Mouse (Mus musculus) spleen, postnatal 4 days (tissue): ENCODE measurements around the gene Yif1b.
"Not testable (repeated sequence)": the region's sequence is repeated elsewhere in the genome, so short reads cannot be mapped to it uniquely, and the experiment has no call there.

ENCODE experiments used
- DNase-seq, 2 experiments: peaks; one replicate each; pipeline ENCODE4 v3.0.0; 2022; ENCODE audit warnings: low spot score in 2 of 2

Gene Yif1b

DNA sequence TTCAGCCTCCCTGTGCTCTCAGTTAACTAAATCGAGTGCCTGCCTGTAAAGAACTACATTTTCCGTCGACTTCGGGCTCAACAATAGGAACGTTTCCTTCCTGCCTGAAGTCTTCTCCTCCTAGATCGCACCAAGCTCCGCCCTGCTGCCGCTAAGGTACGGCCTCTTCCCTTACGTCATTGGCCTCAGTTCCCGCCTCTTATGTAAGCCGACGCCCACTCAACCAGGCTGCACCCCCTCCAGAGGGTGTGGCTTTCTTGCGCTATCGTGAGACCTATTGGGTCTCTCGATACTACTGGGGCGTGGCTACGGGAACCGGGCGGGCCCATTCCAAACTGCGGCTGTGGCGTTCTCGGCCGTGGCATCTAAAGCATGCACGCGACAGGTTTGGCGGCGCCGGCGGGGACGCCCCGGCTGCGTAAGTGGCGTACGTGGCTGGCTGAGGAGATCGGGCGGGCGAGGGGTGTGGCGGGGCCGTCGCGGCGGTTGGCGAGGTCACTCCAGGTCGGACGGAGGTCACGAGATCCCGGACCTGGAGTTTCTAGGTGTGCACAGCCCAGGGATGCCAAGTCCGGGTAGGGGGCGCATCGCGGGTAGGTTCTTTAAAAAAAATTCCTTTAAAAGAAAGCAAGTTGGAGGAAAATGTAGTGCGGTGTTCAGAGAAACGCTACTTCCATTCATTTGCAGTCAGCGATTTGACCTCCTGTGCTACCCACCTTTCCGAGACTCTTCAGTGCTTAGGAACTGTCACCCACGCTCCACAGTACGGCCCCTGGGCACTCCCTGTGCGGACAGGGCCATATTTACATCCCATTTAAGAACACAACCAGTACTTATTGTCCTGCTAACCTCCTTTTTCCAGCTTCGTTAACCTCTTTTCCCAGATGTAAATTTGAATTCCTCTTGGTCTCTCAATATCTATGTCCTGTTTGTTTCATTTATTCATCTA is at the start of gene Yif1b:
Yif1b (plus strand) TSS at position 311 of the 949 bp plus-strand sequence.
- peak; percentile 98 to 99 for DNase-seq

DNA sequence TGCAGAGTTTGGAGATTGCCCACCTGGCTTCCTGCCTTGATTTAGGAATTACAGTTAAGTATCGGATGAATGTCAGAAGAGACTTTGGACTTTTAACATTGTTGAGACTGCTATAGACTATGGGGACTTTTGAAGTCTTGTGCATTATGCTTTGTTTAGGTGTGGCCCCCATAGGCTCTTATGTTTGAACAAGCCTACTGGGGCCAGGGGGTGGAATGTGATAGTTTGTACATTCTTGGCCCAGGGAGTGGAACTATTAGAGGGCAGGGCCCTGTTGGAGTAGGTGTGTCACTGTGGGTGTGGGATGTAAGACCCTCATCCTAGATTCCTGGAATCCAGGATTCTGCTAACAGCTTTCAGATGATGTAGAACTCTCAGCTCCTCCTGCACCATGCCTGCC is 43.9 kb upstream of the Yif1b start:
- not testable (repeated sequence) for DNase-seq

DNA sequence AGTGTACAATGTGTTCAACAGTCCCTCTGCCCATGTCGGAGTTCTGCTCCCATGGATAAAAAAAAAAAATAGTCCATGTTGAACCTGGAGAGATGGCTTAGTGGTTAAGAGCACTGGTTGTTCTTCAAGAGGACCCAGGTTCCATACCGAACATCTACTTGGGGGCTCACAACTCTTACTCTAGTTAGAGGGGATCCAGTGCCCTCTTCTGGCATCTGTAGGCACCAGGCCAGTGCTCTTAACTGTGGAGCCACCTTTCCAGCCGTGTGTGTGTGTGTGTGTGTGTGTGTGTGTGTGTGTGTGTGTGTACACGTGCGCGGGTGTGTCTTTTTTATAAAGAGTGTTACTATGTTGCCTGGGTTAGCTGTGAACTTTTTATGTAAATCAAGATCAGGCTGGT is 35.6 kb upstream of the Yif1b start:
- no peak for DNase-seq

DNA sequence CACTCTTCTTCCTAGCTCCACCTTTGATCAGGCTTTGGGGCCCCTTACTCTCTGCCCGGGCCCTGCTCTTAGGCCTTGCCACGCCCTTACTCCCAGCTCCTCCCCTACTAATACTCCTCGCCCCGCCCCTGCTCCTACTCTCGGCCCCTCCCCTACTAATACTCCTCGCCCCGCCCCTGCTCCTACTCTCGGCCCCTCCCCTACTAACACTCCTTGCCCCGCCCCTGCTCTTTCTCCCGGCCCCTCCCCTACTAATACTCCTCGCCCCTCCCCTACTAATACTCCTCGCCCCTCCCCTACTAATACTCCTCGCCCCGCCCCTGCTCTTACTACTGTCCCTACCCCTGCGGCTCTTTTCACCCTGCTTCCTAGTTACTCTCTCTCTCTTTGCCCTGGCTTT is 27.1 kb upstream of the Yif1b start:
- DNase-seq = peak; percentile 62 to 70

DNA sequence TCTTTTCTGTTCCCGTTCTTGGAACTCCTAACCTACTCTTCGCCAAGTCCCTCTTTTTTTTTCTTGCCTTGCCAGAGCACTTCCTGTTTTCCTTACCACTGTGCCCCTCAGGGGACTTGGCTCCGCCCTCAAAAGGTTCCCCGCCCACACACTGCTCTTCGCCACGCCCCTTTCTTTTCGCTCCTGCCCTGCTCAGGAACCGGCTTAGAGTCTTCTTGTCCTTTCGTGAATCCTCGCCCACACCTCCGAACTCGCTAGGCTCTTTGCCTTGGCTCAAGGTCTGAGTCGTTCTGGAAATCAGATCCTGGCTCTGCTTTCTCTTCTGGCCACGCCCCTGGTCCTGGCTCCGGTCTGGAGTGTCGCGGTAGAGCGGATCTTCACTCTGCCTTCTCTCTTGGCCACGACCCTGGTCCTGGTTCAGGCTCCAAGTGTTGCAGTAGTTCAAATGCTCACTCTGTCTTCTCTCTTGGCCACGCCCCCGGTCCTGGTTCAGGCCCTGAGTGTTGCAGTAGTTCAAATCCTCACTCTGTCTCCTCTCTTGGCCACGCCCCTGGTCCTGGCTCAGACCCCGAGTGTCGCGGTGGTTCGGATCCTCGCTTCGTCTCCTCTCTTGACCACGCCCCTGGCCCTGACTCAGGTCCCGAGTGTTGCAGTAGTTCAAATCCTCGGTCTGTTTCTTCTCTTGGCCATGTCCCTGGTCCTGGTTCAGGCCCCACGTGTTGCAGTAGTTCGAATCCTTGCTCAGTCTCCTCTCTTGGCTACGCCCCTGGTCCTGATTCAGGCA is 26.5 kb upstream of the Yif1b start:
- DNase-seq = peak; percentile 85 to 88

DNA sequence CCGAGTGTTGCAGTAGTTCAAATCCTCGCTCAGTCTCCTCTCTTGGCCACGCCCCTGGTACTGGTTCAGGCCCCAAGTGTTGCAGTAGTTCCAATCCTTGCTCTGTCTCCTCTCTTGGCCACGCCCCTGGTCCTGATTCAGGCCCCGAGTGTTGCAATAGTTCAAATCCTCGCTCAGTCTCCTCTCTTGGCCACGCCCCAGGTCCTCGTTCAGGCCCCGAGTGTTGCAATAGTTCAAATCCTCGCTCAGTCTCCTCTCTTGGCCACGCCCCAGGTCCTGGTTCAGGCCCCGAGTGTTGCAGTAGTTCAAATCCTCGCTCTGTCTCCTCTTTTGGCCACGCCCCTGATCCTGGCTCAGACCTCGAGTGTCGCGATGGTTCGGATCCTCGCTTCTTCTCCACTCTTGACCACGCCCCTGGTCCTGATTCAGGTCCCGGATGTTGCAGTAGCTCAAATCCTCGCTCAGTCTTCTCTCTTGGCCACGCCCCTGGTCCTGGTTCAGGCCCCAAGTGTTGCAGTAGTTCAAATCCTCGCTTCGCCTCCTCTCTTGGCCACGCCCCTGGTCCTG is 25.8 kb upstream of the Yif1b start:
- no peak for DNase-seq

DNA sequence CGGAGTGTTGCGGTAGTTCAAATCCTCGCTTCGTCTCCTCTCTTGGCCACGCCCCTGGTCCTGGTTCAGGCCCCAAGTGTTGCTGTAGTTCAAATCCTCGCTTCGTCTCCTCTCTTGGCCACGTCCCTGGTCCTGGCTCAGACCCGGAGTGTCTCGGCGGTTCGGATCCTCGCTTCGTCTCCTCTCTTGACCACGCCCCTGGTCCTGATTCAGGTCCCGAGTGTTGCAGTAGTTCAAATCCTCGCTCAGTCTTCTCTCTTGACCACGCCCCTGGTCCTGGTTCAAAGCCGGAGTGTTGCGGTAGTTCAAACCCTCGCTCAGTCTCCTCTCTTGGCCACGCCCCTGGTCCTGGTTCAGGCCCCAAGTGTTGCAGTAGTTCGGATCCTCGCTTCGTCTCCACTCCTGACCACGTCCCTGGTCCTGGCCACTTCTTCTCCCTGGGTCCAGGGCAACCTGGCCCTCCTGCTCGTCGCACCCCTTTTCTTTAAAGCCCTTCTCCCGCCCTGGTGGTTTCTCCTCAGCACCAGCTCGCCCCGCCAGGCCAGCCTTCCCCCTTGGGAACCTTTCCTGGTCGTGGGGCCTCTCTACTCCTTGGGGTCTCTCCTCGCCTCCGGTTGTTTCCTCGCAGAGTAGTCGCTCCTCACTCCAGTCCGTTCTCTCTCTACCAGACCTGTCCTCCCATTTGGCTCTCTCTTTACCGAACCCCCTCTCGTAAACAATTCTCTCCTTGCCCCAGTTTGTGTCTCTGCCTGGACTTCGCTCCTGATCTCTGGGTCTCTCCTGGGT is 25.2 kb upstream of the Yif1b start:
- not testable (repeated sequence) for DNase-seq

DNA sequence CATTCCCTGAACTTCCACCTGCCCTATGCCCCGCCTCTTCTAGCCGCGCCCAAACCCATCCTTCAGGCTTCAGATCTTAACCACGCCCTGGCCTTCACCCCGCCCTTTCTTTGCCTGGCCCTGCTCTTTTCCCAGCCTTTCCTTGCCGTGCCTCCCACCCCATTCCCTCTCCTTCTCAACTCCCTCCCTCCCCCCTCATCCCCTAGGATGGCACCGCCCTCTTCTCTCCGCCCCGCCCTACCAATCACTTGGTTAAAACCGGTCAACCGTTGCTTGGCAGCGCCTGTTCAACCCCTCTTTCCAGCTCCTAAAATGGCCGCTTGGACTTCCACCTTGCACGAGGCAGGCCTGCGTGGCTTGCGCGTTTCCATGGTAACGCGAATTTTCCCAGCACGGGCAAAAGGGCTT is 24.4 kb upstream of the Yif1b start, which contains the start of gene Catsperg1:
Catsperg1 (minus strand) TSS at position 361 of the 408 bp plus-strand sequence.
- DNase-seq = no peak

DNA sequence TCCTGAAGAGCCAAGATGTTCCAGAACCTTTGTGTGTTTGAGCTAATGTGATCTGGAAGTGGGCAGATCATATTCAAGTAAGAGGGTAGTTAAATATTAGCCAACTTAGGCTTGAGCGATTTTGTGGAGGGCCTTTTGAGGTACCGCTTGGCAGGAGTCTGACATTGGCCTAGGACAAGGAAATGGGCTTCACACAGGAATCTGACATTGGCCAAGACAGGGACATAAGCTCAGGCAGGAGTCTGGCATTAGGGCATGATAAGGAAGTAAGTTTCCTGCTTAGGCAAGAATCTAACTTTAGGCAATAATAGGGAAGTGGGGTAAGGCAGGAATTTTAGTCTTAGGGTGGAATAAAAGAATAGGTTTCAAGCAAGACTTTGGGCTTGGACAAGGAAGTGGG is 23.9 kb upstream of the Yif1b start:
- no peak for DNase-seq

DNA sequence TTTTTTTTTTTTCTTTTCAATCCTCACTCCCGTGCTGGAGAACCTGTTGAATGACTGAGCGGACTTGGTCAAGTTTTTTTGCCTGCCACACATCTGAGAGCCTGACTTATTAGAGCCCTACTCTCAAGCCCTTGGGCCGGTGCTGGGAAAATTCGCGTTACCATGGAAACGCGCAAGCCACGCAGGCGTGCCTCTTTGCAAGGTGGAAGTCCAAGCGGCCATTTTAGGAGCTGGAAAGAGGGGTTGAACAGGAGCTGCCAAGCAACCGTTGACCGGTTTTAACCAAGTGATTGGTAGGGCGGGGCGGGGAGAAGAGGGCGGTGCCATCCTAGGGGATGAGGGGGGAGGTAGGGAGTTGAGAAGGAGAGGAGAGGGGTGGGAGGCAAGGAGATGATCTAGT is 23.3 kb upstream of the Yif1b start:
- DNase-seq = no peak

DNA sequence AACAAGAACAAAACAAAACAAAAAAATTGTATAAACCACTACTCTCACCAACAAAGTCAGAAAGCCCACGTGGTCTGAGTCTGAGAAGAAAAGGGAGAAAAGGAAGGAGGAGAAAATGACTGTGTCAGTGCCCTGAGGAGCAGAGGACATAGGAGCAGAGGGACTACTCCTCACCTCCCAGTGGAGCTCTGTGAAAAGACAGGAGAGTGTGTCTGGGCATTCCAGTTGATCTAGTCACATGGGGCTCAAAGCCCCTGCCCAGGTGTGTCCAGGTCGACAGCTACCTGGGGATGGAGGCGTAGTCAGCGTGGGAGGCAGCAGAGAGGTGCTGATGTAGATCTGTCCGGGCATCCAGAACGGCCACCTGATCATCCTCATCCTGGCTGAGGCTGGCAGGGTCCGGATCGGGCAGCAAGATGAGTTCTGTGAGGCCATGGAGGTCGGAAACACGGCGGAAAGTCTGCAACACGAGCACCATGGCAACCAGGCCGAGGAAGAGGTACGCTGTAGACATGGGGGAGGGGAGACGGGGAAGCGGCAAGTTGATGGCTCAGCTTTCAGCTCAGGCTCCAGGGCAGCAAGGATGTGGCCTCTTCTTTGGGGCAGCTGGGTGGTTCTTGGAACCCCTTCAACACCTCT is 13.3 kb upstream of the Yif1b start:
- no peak for DNase-seq

DNA sequence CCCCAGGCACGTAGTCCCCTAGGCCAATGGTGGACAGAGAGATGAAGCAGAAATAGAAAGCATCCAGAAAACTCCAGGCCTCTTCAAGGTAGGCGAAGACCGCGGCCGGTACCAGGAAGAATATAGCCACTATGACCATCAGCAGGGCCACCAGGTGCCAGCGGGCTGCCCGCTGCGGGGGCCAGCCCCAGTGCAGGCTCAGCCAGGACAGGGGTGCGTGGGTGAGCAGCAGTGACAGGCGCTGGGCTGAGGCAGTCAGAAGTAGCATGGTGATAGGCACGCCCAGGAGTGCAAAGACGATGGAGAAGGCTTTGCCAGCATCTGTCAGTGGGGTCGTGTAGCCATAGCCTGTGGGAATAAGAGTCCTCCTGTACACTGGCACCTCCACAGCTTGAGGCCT is 12.6 kb upstream of the Yif1b start:
- DNase-seq = no peak

DNA sequence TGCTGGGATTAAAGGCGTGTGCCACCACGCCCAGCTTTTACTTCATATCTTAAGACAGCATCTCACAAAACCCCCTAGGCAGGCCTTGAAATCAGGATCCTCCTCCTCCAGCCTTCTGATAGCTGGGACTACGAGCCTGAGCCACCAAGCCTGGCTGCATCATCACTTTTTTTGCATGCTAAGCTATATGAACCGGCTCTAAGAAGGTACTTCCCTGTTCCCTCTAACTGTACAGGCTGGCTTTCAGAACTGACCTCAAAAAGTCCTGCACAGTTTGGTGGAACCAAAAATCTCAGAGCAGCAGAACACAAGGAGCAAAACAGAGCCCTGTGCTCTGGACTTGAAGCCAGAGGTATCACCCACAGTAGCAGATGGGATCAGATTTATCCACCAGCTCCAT is 9.9 kb upstream of the Yif1b start:
- DNase-seq = no peak

DNA sequence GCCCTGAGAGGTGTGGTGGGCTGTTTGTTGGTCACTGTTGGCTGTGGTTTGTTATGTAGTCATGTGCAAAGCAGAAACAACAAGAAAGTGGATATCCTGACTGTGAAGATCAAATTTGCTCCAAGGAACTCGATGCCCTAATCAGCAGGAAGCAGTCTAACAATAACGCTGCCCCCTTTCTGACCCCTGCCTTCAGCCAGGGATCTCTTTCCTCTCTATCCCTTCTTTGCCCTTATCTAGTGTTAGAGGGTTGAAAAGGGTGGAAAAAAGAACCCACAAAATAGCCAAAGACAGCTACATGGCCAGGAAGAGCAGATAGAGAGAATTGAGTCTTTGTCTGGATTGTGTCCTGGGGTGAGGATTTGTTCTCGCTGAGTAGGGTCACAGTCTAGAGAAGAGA is 7.6 kb upstream of the Yif1b start:
- DNase-seq = no peak

DNA sequence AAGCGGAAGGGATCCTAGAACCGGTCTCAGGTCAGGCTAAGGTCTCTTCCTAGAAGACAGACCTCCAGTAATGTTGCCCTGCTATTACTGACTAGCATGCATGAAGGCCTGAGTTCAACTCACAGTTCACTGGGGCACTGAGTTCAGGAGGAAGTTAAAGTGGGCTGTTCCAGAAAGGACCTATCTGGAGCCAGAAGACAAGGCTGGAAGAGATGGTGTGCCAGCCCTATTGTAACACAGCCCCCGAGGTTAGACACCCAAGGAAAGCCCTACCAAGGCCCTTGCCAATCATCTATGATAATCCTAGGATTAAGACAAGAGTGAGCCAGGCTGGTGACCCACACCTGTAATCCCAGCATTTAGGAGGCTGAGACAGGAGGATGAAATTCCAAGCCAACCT is 6.6 kb upstream of the Yif1b start:
- DNase-seq = no peak

DNA sequence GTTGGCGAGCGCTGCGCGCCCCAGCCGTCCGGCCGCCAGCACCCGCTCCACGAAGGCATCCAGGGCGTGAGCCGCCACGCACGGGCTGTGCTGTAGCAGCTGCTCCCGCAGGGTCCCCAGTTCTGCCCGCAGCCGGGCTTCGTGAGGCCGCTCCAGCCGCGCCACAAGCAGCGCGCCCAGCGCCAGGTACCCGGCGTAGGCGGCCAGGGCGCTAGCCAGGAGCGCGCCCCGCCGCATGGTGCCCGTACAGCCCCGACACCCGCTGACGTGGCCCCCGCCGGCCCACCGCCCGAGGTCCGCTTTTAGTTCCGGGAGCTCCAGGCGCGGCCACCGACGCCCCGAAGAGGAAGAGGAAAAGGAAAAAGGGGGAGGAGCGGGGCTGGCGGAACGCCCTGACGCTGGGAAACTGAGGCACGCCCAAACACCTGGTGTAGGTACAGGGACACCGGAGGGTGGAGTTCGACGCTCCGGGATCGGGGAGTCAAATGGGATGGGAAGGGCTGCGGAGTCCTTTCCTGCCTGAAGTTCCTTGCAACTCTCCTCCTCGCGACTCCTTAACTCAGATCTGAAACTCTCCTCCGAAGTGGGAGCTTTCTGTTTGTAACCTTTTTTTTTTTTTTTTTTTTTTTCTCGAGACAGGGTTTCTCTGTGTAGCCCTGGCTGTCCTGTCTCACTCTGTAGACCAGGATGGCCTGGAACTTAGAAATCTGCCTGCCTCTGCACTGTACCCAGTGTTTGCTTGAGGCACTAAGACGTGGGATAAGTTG is 5.7 kb upstream of the Yif1b start, which contains the start of gene Kcnk6:
Kcnk6 (minus strand) TSS at position 269 of the 767 bp plus-strand sequence.
- peak; percentile 30 to 74 for DNase-seq

DNA sequence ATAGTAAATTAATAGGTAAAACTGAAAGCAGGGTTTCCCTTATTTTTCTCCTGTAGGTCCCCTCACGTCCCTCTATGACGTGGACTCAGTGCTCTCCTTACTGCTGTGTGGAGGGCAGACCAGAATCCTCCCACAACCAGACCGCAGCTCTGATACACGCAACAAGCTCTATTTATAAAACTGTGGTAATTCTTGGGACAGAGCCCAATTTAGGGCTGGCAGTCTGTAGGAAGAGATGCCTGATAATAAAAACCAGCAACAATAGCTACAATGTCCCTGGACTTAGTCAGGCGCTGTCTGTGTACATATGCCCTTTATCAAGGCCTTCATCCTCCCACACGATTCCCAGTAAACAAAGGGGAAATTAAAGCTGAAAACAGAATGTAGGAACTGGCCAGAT is 4.4 kb upstream of the Yif1b start:
- no peak for DNase-seq

DNA sequence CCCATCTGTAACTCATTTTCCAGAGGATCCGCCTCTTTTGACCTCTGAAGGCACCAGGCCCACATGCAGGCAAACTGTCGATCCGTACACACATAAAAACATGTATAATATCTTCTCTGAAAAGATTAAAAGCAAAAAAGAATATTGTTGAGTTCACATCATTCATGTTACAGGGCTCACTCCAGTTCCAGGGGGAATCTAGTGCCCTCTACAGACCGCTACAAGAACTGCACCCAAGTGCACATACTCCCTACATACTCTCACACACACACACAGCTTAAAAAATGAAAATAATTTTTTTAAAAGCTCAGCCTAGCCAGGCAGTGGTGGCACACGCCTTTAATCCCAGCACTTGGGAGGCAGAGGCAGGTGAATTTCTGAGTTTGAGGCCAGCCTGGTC is 3.5 kb upstream of the Yif1b start:
- DNase-seq = no peak

DNA sequence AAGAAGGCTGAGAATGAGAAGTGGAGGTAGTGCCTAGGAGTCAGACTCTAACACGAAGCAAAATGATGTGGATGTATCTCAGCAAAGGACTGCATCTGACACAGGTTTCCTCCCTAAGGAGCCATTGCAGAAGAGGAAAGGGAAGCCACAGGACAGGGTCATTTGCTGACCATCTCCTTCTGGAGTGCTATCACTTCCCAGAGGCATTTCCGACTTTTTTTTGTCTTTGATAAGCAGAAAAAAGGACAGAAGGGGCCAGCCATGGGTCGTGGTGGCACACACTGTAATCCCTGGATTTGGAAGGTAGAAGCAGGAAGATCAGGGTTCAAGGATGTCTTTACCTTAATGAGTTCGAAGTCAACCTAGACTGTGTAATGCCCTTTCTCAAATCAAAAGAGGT is 1.5 kb upstream of the Yif1b start:
- no peak for DNase-seq

DNA sequence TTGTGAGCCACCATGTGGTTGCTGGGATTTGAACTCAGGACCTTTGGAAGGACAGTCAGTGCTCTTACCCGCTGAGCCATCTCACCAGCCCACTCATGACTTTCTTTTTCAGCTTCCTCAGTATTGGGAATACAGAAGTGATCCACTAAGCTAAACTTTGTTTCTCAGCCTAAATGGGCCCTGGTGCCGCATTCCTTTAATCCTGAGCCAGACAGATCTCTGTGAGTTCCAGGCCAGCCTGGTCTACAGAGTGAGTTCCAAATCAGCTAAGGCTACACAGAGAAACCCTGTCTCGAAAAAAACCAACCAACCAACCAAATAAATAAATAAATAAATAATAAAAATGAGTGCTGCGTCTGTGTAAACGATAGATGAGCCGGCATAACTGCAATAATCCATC is 533 bp upstream of the Yif1b start:
- DNase-seq = not testable (repeated sequence)
